Mouse (Mus musculus) embryo, embryonic 10.5 days (tissue): Measurements from ENCODE around the gene Hnrnpab.

Experiments
- DNase-seq: peaks from one replicate; pipeline ENCODE4 v3.0.0-alpha.2; 2015; ENCODE audit warnings: low spot score

Gene Hnrnpab

GRCm38 (mm10) chr11:51606447-51607095 is at the start of gene Hnrnpab:
Hnrnpab (minus strand) TSS chr11:51606847.
- DNase-seq = peak; percentile 99

- DNase-seq = no peak
Measured at GRCm38 (mm10) chr11:51654891-51655290, 48.2 kb upstream of the Hnrnpab start.

- no peak for DNase-seq
Measured at GRCm38 (mm10) chr11:51653736-51654135, 47.1 kb upstream of the Hnrnpab start.

GRCm38 (mm10) chr11:51652889-51653418 is 46.3 kb upstream of the Hnrnpab start:
- DNase-seq = no peak

GRCm38 (mm10) chr11:51650691-51651515 is 44.3 kb upstream of the Hnrnpab start, which contains the start of the genes N4bp3 and D930048N14Rik:
N4bp3 (minus strand) TSS chr11:51650842.
D930048N14Rik (plus strand) TSS chr11:51650954.
- DNase-seq = peak; percentile 81

- peak; percentile 30 for DNase-seq
Measured at GRCm38 (mm10) chr11:51650261-51650660, 43.6 kb upstream of the Hnrnpab start.

GRCm38 (mm10) chr11:51649889-51650199 is 43.2 kb upstream of the Hnrnpab start:
- peak; percentile 60 for DNase-seq

GRCm38 (mm10) chr11:51649111-51649888 is 42.7 kb upstream of the Hnrnpab start:
- DNase-seq = peak; percentile 19

- DNase-seq = peak; percentile 90
Measured at GRCm38 (mm10) chr11:51648566-51648965, 41.9 kb upstream of the Hnrnpab start.

GRCm38 (mm10) chr11:51646751-51647667 is 40.4 kb upstream of the Hnrnpab start:
- DNase-seq = peak; percentile 27

- no peak for DNase-seq
Measured at GRCm38 (mm10) chr11:51646245-51646644, 39.6 kb upstream of the Hnrnpab start.

- DNase-seq = no peak
Measured at GRCm38 (mm10) chr11:51645293-51645692, 38.6 kb upstream of the Hnrnpab start.

- no peak for DNase-seq
Measured at GRCm38 (mm10) chr11:51644217-51644616, 37.6 kb upstream of the Hnrnpab start.

- DNase-seq = no peak
Measured at GRCm38 (mm10) chr11:51643761-51644160, 37.1 kb upstream of the Hnrnpab start.

- no peak for DNase-seq
Measured at GRCm38 (mm10) chr11:51643202-51643601, 36.6 kb upstream of the Hnrnpab start.

GRCm38 (mm10) chr11:51640748-51641147 is 34.1 kb upstream of the Hnrnpab start:
- DNase-seq = no peak

GRCm38 (mm10) chr11:51638497-51638896 is 31.9 kb upstream of the Hnrnpab start:
- no peak for DNase-seq

- DNase-seq = peak; percentile 81
Measured at GRCm38 (mm10) chr11:51637971-51638414, 31.3 kb upstream of the Hnrnpab start.

GRCm38 (mm10) chr11:51636323-51636684 is 29.7 kb upstream of the Hnrnpab start:
- DNase-seq = peak; percentile 85

- peak; percentile 86 for DNase-seq
Measured at GRCm38 (mm10) chr11:51635525-51636322, 29.1 kb upstream of the Hnrnpab start, which contains the start of gene Rmnd5b. Rmnd5b (minus strand) TSS chr11:51635896.
